Mouse (Mus musculus) liver, adult 2 months (tissue): ENCODE data around the gene Oprd1.

Experiments used
- CTCF ChIP-seq: fragments of 200-500 bp; IDR thresholded peaks from 2 replicates; pipeline ENCODE4 v1.5.1; 2011; ENCODE audit warnings: low read depth, low read length, control low read depth
- POLR2A ChIP-seq: fragments of 200-500 bp; IDR thresholded peaks from 2 replicates; pipeline ENCODE4 v1.6.1; 2011; ENCODE audit warnings: low read length, control low read depth; ENCODE audit not compliant: insufficient read depth; ENCODE audit errors: extremely low read depth

DNA sequence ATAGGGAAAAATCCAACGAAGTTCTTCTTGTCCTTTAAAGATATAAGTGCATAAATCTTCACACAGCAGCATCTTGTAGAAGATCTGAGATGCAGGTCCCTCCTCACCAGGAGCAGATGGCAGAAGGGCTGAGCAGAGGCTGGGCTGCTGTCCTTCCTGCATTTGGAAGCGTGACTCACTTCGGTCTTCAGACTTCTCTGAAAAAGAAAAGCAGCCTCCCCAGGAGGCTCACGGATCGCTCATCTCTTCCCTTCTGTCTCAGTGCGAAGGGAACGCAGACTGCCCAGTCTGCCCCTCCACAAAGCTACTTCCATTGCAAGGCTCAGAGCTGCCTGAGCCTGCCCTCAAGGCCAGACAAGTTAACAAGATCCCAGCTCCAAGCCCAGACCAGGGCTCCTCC lies 26.6 kb upstream of the Oprd1 start:
- TF ChIP-seq CTCF: no peak
- no peak for TF ChIP-seq POLR2A
